Mouse (Mus musculus) forebrain, embryonic 16.5 days (tissue): ENCODE results near the gene Fer1l4. TPM values are rescaled to one million over a fixed set of nuclear protein-coding genes. Genes with fewer than 3 reads are reported as not detected.

ENCODE experiments used
- ATAC-seq: fragments of 200-750 bp; cut with Nextera tagmentation; 2 replicates; pipeline ENCODE4 v1.8.0; 2017; ENCODE audit warnings: mild to moderate bottlenecking, moderate library complexity
- H3K27ac ChIP-seq: fragments of 300-500 bp; sonication (generic); 2 replicates; pipeline ENCODE4 v1.5.1; 2014; ENCODE audit warnings: low read length, control low read depth
- H3K27me3 ChIP-seq: fragments of 300-500 bp; sonication (generic); replicated peaks from 2 replicates; pipeline ENCODE4 v1.6.1; 2014; ENCODE audit warnings: low read length; ENCODE audit not compliant: control insufficient read depth, insufficient read depth
- H3K36me3 ChIP-seq: fragments of 300-500 bp; sonication (generic); 2 replicates; pipeline ENCODE4 v1.6.1; 2014; ENCODE audit not compliant: control insufficient read depth, insufficient read depth
- H3K4me1 ChIP-seq: fragments of 300-500 bp; sonication (generic); replicated peaks from 2 replicates; pipeline ENCODE4 v1.6.1; 2014; ENCODE audit warnings: low read length; ENCODE audit not compliant: control insufficient read depth, insufficient read depth
- H3K4me2 ChIP-seq: fragments of 300-500 bp; sonication (generic); 2 replicates; pipeline ENCODE4 v1.6.1; 2014; ENCODE audit warnings: mild to moderate bottlenecking, low read length, control low read depth
- H3K4me3 ChIP-seq: fragments of 300-500 bp; sonication (generic); replicated peaks from 2 replicates; pipeline ENCODE4 v1.5.1; 2014; ENCODE audit warnings: mild to moderate bottlenecking, low read length, control low read depth
- H3K9ac ChIP-seq: fragments of 300-500 bp; sonication (generic); replicated peaks from 2 replicates; pipeline ENCODE4 v1.6.1; 2014; ENCODE audit warnings: low read depth, low read length, control low read depth
- H3K9me3 ChIP-seq: fragments of 300-500 bp; sonication (generic); 2 replicates; pipeline ENCODE4 v1.6.1; 2016; ENCODE audit warnings: low read length; ENCODE audit not compliant: control insufficient read depth
- WGBS: fragments of 180-500 bp; shearing (Covaris S2); extraction: QIAGEN DNeasy Blood & Tissue Kit; methylation state at CpG from one replicate; pipeline ENCODE4 v1.1.7; 2014; 5-methylcytosine and 5-hydroxymethylcytosine counted together
- polyA plus RNA-seq: library from polyadenylated mRNA; unstranded; fragments of >200 nt; fragmentation: Nextera tagmentation; extraction: Ambion mirVana; gene quantifications from 2 replicates; pipeline ENCODE4 v1.2.1, GENCODE M21; 2015

Gene Fer1l4
- polyA plus RNA-seq, 1 experiment from 2014 or later, result not detected

GRCm38 (mm10) chr2:156077461-156077860 is 24.7 kb upstream of the Fer1l4 start:
- WGBS, result 91% methylated on average over 7 of the region's 7 CpGs
- H3K36me3 ChIP-seq, result peaks cover 51% of the 10 kb centered on the region
- no peaks in the 10 kb centered on the region for H3K27me3 ChIP-seq
- no peak overlapping the region for H3K4me3 ChIP-seq
- H3K9me3 ChIP-seq, result no peaks in the 10 kb centered on the region
- H3K4me1 ChIP-seq, result no peaks in the 10 kb centered on the region
- ATAC-seq, result no peak
- H3K4me2 ChIP-seq, result no peak overlapping the region
- no peak overlapping the region for H3K9ac ChIP-seq
- H3K27ac ChIP-seq, result no peak overlapping the region

GRCm38 (mm10) chr2:156073725-156074124 is 21.0 kb upstream of the Fer1l4 start:
- Histone ChIP-seq H3K4me1 (no peaks in the 10 kb centered on the region), H3K36me3 (peaks cover 59% of the 10 kb centered on the region), H3K9ac (no peak overlapping the region), H3K27me3 (no peaks in the 10 kb centered on the region), H3K9me3 (no peaks in the 10 kb centered on the region), H3K4me3 (no peak overlapping the region), H3K4me2 (no peak overlapping the region), H3K27ac (no peak overlapping the region)
- ATAC-seq, result no peak
- WGBS, result 93% methylated on average over 15 of the region's 15 CpGs

GRCm38 (mm10) chr2:156071236-156071635 is 18.5 kb upstream of the Fer1l4 start:
- 94% methylated on average over 10 of the region's 10 CpGs for WGBS
- ATAC-seq, result no peak
- H3K27me3 ChIP-seq, result no peaks in the 10 kb centered on the region
- no peaks in the 10 kb centered on the region for H3K9me3 ChIP-seq
- no peak overlapping the region for H3K4me3 ChIP-seq
- H3K4me1 ChIP-seq, result peaks cover 2% of the 10 kb centered on the region
- no peak overlapping the region for H3K9ac ChIP-seq
- H3K4me2 ChIP-seq, result no peak overlapping the region
- H3K36me3 ChIP-seq, result peaks cover 41% of the 10 kb centered on the region
- no peak overlapping the region for H3K27ac ChIP-seq

- Histone ChIP-seq H3K27ac (no peak overlapping the region), H3K9ac (no peak overlapping the region), H3K9me3 (no peaks in the 10 kb centered on the region), H3K36me3 (peaks cover 12% of the 10 kb centered on the region), H3K27me3 (no peaks in the 10 kb centered on the region), H3K4me2 (no peak overlapping the region), H3K4me1 (peaks cover 8% of the 10 kb centered on the region), H3K4me3 (no peak overlapping the region)
- 89% methylated on average over 10 of the region's 10 CpGs for WGBS
- no peak for ATAC-seq
These were observed 15.2 kb upstream of the Fer1l4 start for GRCm38 (mm10) chr2:156067916-156068315.

GRCm38 (mm10) chr2:156066126-156066525 is 13.4 kb upstream of the Fer1l4 start:
- Histone ChIP-seq H3K4me3 (peak overlapping the region; percentile 80), H3K9me3 (no peaks in the 10 kb centered on the region), H3K4me1 (peaks cover 8% of the 10 kb centered on the region), H3K27me3 (no peaks in the 10 kb centered on the region), H3K4me2 (peak overlapping the region; percentile 79), H3K27ac (no peak overlapping the region), H3K9ac (peak overlapping the region; percentile 83; the same call in 1 of the 2 replicates), H3K36me3 (peaks cover 7% of the 10 kb centered on the region)
- WGBS, result 30% methylated on average over 10 of the region's 10 CpGs
- ATAC-seq, result no peak

- Histone ChIP-seq H3K27ac (peak within 1 kb of the TSS; percentile 77), H3K9ac (peak within 1 kb of the TSS; percentile 83), H3K27me3 (no peaks in the 10 kb centered on the region), H3K36me3 (peaks cover 3% of the 10 kb centered on the region; the same call in 1 of the 2 replicates), H3K4me3 (peak within 1 kb of the TSS; percentile 80), H3K4me2 (peak within 1 kb of the TSS; percentile 79), H3K9me3 (no peaks in the 10 kb centered on the region), H3K4me1 (peaks cover 8% of the 10 kb centered on the region)
- ATAC-seq, result peak; percentile 84
- under 1% methylated on average over 79 of the region's 81 CpGs for WGBS
These were observed 12.6 kb upstream of the Fer1l4 start, which contains the start of gene Spag4 for GRCm38 (mm10) chr2:156065099-156066041. Gene Spag4 (plus strand): TSS chr2:156065175.

DNA sequence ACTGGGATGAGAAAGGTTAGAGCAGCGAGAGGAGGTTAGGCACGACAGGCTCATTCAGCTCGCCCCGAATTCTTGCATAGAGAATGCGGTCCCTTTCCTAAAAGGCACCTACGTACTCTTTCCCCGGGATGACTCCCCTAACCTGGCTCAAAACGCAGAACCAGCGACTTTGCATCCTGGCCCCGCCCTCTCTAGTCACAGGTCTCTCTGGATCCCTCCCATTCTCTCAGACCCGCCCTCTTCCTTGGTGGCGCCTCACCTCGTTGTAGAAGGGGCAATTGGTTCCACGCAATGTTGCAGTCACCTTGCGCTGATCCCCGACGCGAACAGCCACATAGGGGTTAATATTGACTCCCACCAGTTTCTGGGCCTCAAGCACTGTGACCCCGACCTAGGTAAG is 4.8 kb downstream of the Fer1l4 start:
- Histone ChIP-seq H3K27ac (no peak overlapping the region), H3K4me3 (no peak overlapping the region), H3K4me1 (0 out of 2 replicates have a peak, but pooled peaks cover 2% of the 10 kb centered on the region), H3K4me2 (peak overlapping the region; percentile 13; the same call in 1 of the 2 replicates), H3K27me3 (no peaks in the 10 kb centered on the region; the same call in 1 of the 2 replicates), H3K9ac (no peak overlapping the region), H3K36me3 (no peaks in the 10 kb centered on the region), H3K9me3 (no peaks in the 10 kb centered on the region)
- 7% methylated on average over 19 of the region's 19 CpGs for WGBS
- no peak for ATAC-seq

DNA sequence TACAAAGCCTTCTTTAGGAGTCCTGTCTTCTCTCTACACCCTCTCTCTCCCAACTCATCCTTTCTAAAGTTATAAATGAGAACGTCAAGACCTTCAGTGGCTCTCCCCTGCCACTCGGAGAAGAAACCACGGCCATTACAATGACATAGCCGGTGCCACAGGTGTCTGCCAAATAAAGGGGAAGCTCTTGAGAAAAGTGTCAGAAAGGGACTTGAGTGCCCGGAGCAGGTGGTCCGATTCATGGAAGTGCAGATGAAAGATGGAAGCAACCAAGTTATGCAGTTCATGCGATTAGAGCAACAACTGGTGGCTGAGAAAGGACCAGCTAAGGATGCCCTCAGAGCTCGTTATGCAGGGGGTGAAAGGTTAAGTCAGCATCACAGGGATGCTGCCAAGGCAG is 9.8 kb downstream of the Fer1l4 start:
- Histone ChIP-seq H3K4me2 (no peak overlapping the region), H3K9me3 (no peaks in the 10 kb centered on the region), H3K36me3 (no peaks in the 10 kb centered on the region), H3K9ac (no peak overlapping the region), H3K4me3 (no peak overlapping the region), H3K27ac (no peak overlapping the region), H3K27me3 (no peaks in the 10 kb centered on the region; the same call in 1 of the 2 replicates), H3K4me1 (0 out of 2 replicates have a peak, but pooled peaks cover under 1% of the 10 kb centered on the region)
- WGBS, result 78% methylated on average over 8 of the region's 8 CpGs
- no peak for ATAC-seq

DNA sequence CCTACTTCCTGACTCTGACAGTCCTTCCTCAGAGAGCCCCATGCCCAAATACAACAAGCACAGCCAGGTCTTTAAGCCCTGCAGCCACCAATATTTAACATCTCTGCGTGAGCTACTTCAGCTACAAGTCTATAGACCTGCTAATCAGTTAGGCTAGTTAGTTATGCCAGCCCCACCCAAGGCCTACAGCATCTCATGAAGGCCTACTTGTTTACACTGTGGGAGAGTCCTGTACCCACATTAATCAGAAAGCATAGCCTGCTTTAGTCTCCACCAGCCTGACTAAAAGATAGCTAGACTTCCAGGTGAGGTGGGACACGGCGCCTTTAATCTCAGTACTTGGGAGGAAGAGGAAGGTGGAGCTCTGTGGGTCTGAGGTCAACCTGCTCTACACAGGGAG is 13.4 kb downstream of the Fer1l4 start:
- Histone ChIP-seq H3K36me3 (no peaks in the 10 kb centered on the region), H3K27ac (no peak overlapping the region), H3K9me3 (no peaks in the 10 kb centered on the region), H3K4me3 (no peak overlapping the region), H3K4me2 (no peak overlapping the region), H3K9ac (no peak overlapping the region), H3K4me1 (no peaks in the 10 kb centered on the region), H3K27me3 (no peaks in the 10 kb centered on the region)
- 94% methylated on average over 3 of the region's 3 CpGs for WGBS
- ATAC-seq, result no peak
